Mouse (Mus musculus) embryonic stem cell, embryonic (primary cell): ENCODE results near the gene Mogat2.

Source experiments
- CTCF ChIA-PET, 4 experiments: fragments of 300-600 bp in 2 of 4; fragments of 350-600 bp in 2 of 4; sonication (Branson Sonifier 250); formaldehyde crosslinking; loops; one replicate each; lab custom pipeline; 2022; ENCODE audit warnings: inconsistent platforms in 2 of 4; lab: Charles Lee
- POLR2A ChIA-PET, 4 experiments: fragments of 300-600 bp in 2 of 4; fragments of 350-600 bp in 2 of 4; sonication (Branson Sonifier 250); formaldehyde crosslinking; loops; one replicate each; lab custom pipeline; 2022; ENCODE audit warnings: antibody characterized with exemption in 4 of 4, inconsistent platforms in 1 of 4; lab: Charles Lee

Gene Mogat2

GRCm38 (mm10) chr7:99187451-99187850 is 51.0 kb downstream of the Mogat2 start:
- ChIA-PET CTCF (interaction anchor here in 1 of 4 experiments (2.6 kb wide), 1 partner anchor 36 kb away, joined by 7 read pairs; no protein-coding TSS in a partner anchor), POLR2A (interaction anchor here in 1 of 4 experiments (0.6 kb wide), 1 partner anchor 837 kb away, joined by 3 read pairs; no protein-coding TSS in a partner anchor)

DNA sequence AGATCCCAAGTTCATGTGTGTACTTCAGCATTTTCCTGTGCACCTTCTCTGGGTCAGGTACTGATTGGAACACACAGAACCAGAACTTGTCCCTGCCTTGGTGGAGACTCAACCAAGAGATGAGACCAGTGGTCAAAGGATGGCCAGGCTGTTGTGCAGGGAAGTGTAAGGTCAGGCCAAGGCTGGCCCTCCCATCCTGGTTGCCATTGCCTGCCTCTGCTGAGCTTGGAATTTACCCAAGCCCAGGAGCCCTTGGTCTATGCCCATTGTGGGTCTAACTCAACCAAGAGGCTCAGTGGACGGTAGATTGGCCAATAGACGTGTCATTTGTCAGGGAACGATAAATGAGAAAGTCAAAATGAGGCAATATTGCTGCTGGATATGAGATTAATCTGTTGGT is 53.0 kb downstream of the Mogat2 start:
- POLR2A ChIA-PET = no interaction called here
- CTCF ChIA-PET = interaction anchor here in 2 of 4 experiments (0.7 to 1.2 kb wide), 2 partner anchors 148 to 838 kb away, joined by 3 read pairs; no protein-coding TSS in a partner anchor

DNA sequence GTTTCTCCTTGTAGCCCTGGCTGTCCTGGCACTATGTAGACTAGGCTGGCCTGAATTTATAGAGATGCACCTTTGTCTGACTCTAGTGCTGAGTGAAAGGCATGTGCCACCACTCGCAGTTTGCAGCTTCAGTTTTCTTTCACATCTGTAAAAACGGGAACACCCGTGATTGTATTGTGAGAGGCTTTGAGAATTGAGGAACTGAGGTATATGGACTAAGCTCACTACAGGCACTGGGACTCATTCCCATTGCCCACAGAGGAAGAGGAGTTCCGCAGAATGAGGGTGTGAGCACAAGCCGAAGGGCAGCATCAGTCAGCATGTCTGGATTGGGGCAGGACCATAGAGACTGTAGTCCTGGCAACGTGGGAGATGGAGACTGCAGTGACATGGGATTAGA is 54.7 kb downstream of the Mogat2 start:
- POLR2A ChIA-PET = interaction anchor here in 2 of 4 experiments (0.7 to 4.0 kb wide), 6 partner anchors 9 to 47 kb away, joined by 3 to 16 read pairs (median 6); partner anchors contain the start of gene Uvrag (in 1 of the 2)
- CTCF ChIA-PET = no interaction called here

- CTCF ChIA-PET = interaction anchor here in 3 of 4 experiments (0.6 to 1.5 kb wide), 9 partner anchors 27 to 346 kb away, joined by 3 to 5 read pairs (median 3); no protein-coding TSS in a partner anchor
- POLR2A ChIA-PET = interaction anchor here (0.6 to 4.0 kb wide), 32 partner anchors 8 to 669 kb away, joined by 3 to 16 read pairs (median 4); partner anchors contain the start of genes Uvrag (in 2 of the 4), Gdpd5 (in 1 of the 4), Rps3 (in 1 of the 4) and Thap12 (in 1 of the 4)
Observed at GRCm38 (mm10) chr7:99182432-99183172, 55.8 kb downstream of the Mogat2 start, which contains the start of gene Dgat2. Gene Dgat2, minus strand, starts transcription at chr7:99182719.

GRCm38 (mm10) chr7:99181619-99182431 is 56.6 kb downstream of the Mogat2 start:
- ChIA-PET CTCF (interaction anchor here (0.6 to 1.5 kb wide), 8 partner anchors 30 to 344 kb away, joined by 3 to 5 read pairs (median 3); no protein-coding TSS in a partner anchor), POLR2A (interaction anchor here in 3 of 4 experiments (0.6 to 4.0 kb wide), 27 partner anchors 8 to 714 kb away, joined by 3 to 16 read pairs (median 4); partner anchors contain the start of genes Uvrag (in 2 of the 3) and Rps3 (in 1 of the 3))

DNA sequence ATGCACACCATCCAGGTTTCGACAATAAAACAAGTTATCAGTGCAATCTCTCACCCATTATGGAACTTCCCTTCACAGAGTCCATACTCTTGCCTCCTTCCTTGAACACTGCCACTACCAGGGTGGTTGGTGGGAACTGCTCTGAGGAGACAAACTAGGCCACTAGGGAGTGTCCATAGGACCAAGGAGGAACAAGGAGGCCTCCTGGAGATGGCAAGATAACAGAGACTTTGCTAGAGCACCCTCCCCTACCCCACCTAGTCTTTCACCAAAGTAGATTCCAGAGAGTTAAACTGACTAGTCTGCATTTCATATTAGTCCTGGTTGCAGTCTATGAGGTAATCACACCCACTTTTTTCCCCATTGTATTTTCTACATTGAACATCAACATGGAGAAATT is 58.3 kb downstream of the Mogat2 start:
- ChIA-PET POLR2A (interaction anchor here in 2 of 4 experiments (0.7 to 4.0 kb wide), 2 partner anchors 15 to 39 kb away, joined by 3 to 16 read pairs; partner anchors contain the start of gene Uvrag (in 1 of the 2)), CTCF (interaction anchor here in 1 of 4 experiments (0.6 to 0.9 kb wide), 2 partner anchors 49 to 406 kb away, joined by 3 to 7 read pairs; no protein-coding TSS in a partner anchor)

- ChIA-PET POLR2A (interaction anchor here in 1 of 4 experiments (0.7 to 0.9 kb wide), 2 partner anchors 14 to 31 kb away, joined by 3 read pairs; no protein-coding TSS in a partner anchor), CTCF (no interaction called here)
Observed at GRCm38 (mm10) chr7:99179271-99179670, 59.1 kb downstream of the Mogat2 start.

DNA sequence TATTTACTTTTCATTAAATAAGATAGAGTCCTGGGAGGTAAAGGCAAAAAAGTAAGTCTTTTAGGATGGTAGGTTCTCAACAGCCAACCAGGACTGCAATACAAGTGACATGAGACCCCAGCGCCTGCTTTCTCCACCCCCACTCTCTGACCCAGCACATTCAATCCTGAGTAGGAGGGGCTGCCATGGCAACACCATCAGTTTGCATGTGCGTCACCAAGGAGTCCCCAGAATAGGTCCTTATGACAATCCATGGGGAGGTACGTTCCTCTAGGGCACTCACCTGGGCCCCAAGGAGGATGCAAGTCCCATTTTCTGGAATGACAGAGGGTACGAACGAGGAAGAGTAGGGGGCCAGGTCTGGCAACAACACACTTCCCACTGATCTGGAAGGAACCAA is 61.0 kb downstream of the Mogat2 start:
- POLR2A ChIA-PET = no interaction called here
- CTCF ChIA-PET = interaction anchor here in 1 of 4 experiments (1.5 kb wide), 1 partner anchor 26 kb away, joined by 3 read pairs; no protein-coding TSS in a partner anchor

GRCm38 (mm10) chr7:99175666-99176065 is 62.8 kb downstream of the Mogat2 start:
- ChIA-PET POLR2A (interaction anchor here in 1 of 4 experiments (0.8 to 0.9 kb wide), 2 partner anchors 27 to 40 kb away, joined by 3 read pairs; no protein-coding TSS in a partner anchor), CTCF (interaction anchor here in 3 of 4 experiments (0.6 to 1.2 kb wide), 4 partner anchors 24 to 86 kb away, joined by 3 read pairs; no protein-coding TSS in a partner anchor)

- ChIA-PET POLR2A (interaction anchor here in 2 of 4 experiments (0.7 to 1.4 kb wide), 5 partner anchors 8 to 90 kb away, joined by 3 to 5 read pairs (median 3); no protein-coding TSS in a partner anchor), CTCF (interaction anchor here in 1 of 4 experiments (0.9 kb wide), 1 partner anchor 54 kb away, joined by 3 read pairs; no protein-coding TSS in a partner anchor)
Observed at GRCm38 (mm10) chr7:99175118-99175517, 63.3 kb downstream of the Mogat2 start.

DNA sequence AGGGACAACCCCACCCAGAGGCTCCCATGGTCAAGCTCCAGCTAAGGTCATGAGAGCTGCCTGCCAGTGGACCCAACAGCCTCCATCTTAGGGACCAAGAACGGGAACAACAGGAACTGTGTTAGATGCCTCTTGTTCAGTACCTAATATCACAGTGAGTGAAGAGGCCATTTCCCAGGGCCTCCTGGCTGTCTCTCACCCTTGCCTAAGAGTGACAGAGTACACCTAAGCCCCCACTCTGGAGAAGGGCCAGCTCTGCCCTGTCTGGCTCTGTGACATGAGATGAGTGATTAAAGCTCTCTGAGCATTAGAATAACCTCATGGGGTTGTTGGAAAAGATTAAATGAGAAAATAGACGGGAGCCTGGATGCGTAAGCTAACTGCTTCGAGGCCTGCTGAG is 64.4 kb downstream of the Mogat2 start:
- ChIA-PET CTCF (interaction anchor here in 1 of 4 experiments (0.7 kb wide), 1 partner anchor 23 kb away, joined by 3 read pairs; no protein-coding TSS in a partner anchor), POLR2A (interaction anchor here in 2 of 4 experiments (0.6 to 1.4 kb wide), 5 partner anchors 8 to 470 kb away, joined by 3 to 5 read pairs (median 3); no protein-coding TSS in a partner anchor)

DNA sequence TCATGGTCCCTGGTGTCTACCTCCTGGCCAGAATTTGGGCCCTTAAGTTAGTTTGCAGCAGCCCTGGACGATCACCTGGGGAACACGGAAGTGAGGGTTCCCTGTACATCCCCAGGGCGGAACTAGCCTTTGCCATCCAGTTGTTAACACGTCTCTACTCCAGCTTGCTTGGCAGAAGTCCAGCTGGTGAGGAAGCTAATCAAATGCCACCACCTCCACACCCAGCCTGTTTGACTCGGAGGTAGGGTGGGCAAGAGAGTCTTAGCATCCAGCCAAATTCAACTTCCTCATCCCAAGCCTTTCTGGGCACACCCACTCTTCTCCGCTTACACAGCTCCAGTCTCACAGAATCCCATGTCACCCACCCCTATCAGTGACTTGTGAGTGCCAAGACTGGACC is 65.5 kb downstream of the Mogat2 start:
- ChIA-PET POLR2A (interaction anchor here in 1 of 4 experiments (1.2 to 1.9 kb wide), 2 partner anchors 10 to 17 kb away, joined by 3 to 4 read pairs; no protein-coding TSS in a partner anchor), CTCF (interaction anchor here in 3 of 4 experiments (0.8 to 1.1 kb wide), 3 partner anchors 21 to 56 kb away, joined by 3 to 4 read pairs (median 3); no protein-coding TSS in a partner anchor)

- ChIA-PET CTCF (interaction anchor here in 1 of 4 experiments (0.9 kb wide), 1 partner anchor 57 kb away, joined by 3 read pairs; no protein-coding TSS in a partner anchor), POLR2A (interaction anchor here in 2 of 4 experiments (0.6 to 1.9 kb wide), 5 partner anchors 9 to 133 kb away, joined by 3 to 4 read pairs (median 3); partner anchors contain the start of gene Dgat2 (in 1 of the 2))
Observed at GRCm38 (mm10) chr7:99171730-99172463, 66.5 kb downstream of the Mogat2 start.

GRCm38 (mm10) chr7:99170519-99170918 is 67.9 kb downstream of the Mogat2 start:
- POLR2A ChIA-PET = interaction anchor here in 1 of 4 experiments (1.3 kb wide), 1 partner anchor 12 kb away, joined by 4 read pairs; the partner anchor contains the start of gene Dgat2

GRCm38 (mm10) chr7:99169717-99170403 is 68.6 kb downstream of the Mogat2 start:
- POLR2A ChIA-PET = interaction anchor here in 2 of 4 experiments (0.6 to 1.3 kb wide), 2 partner anchors 12 to 13 kb away, joined by 4 to 5 read pairs; partner anchors contain the start of gene Dgat2 (in 1 of the 2)
- CTCF ChIA-PET = interaction anchor here in 3 of 4 experiments (0.6 to 1.5 kb wide), 6 partner anchors 14 to 286 kb away, joined by 3 to 4 read pairs (median 4); no protein-coding TSS in a partner anchor

More at GRCm38 (mm10) chr7:99170519-99170918, 67.9 kb downstream of the Mogat2 start:
- CTCF ChIA-PET = interaction anchor here in 1 of 4 experiments (1.5 kb wide), 1 partner anchor 59 kb away, joined by 4 read pairs; no protein-coding TSS in a partner anchor
